Mouse (Mus musculus) ES-E14 (cell line): Measurements from ENCODE around the gene Slc35a3. TPM values are rescaled to one million over a fixed set of nuclear protein-coding genes. Genes with fewer than 3 reads are reported as not detected.
A peak's percentile ranks its signal among the peaks of the same experiment; 100 is the strongest.

ENCODE experiments used
- DNase-seq: peaks from one replicate; pipeline ENCODE4 v3.0.0-alpha.2; 2013; ENCODE audit warnings: low read depth, low spot score
- H3K27ac ChIP-seq: 2 replicates; pipeline ENCODE4 v1.5.1; 2012; ENCODE audit warnings: low read depth, mild to moderate bottlenecking, low read length, moderate library complexity, mixed read lengths; ENCODE audit not compliant: poor library complexity, insufficient read depth, severe bottlenecking
- H3K36me3 ChIP-seq: 2 replicates; pipeline ENCODE4 v1.6.1; 2012; ENCODE audit warnings: mild to moderate bottlenecking, low read length, moderate library complexity, mixed read lengths; ENCODE audit not compliant: control insufficient read depth, poor library complexity, insufficient read depth, severe bottlenecking
- H3K4me1 ChIP-seq, 2 experiments: fragments of 150-350 bp in 1 of 2; sonication (generic) in 1 of 2; 2 replicates each; pipeline ENCODE4 v1.6.1; 2012; ENCODE audit warnings: low read length in 2 of 2, mild to moderate bottlenecking in 1 of 2, mixed read lengths in 1 of 2; ENCODE audit not compliant: control insufficient read depth in 2 of 2, insufficient read depth in 2 of 2, poor library complexity in 1 of 2
- H3K4me3 ChIP-seq, 2 experiments: fragments of 150-350 bp in 1 of 2; sonication (generic) in 1 of 2; 2 replicates each; pipeline ENCODE4 v1.5.1; 2012; ENCODE audit warnings: low read length in 2 of 2, low read depth in 1 of 2, mild to moderate bottlenecking in 1 of 2, mixed read lengths in 1 of 2; ENCODE audit not compliant: insufficient read depth in 1 of 2, poor library complexity in 1 of 2, severe bottlenecking in 1 of 2
- H3K9ac ChIP-seq: 2 replicates; pipeline ENCODE4 v1.6.1; 2012; ENCODE audit warnings: low read depth, mild to moderate bottlenecking, low read length, mixed read lengths; ENCODE audit not compliant: poor library complexity, insufficient read depth, severe bottlenecking
- H3K9me3 ChIP-seq: fragments of 150-350 bp; sonication (generic); 2 replicates; pipeline ENCODE4 v1.6.1; 2012; ENCODE audit warnings: low read depth, mild to moderate bottlenecking, low read length; ENCODE audit not compliant: control insufficient read depth, insufficient read depth
- CHD2 ChIP-seq: IDR thresholded peaks from 2 replicates; pipeline ENCODE4 v1.6.1; 2014; ENCODE audit warnings: mild to moderate bottlenecking, low read depth, low read length, inconsistent platforms
- HCFC1 ChIP-seq: IDR thresholded peaks from 2 replicates; pipeline ENCODE4 v1.6.1; 2012; ENCODE audit warnings: low read length, inconsistent platforms, borderline replicate concordance; ENCODE audit not compliant: insufficient read depth
- MAFK ChIP-seq: IDR thresholded peaks from 2 replicates; pipeline ENCODE4 v1.6.1; 2014; ENCODE audit warnings: mild to moderate bottlenecking, low read depth, low read length, inconsistent platforms; ENCODE audit not compliant: insufficient read depth
- ZC3H11A ChIP-seq: IDR thresholded peaks from 2 replicates; pipeline ENCODE4 v1.6.1; 2012; ENCODE audit warnings: low read depth, mild to moderate bottlenecking, inconsistent platforms, low read length, borderline replicate concordance
- ZNF384 ChIP-seq: IDR thresholded peaks from 2 replicates; pipeline ENCODE4 v1.6.1; 2012; ENCODE audit warnings: low read depth, low read length, inconsistent platforms
- in situ Hi-C, 2 experiments: fragments of 600-800 bp; cut with MboI; formaldehyde crosslinking; loops; one replicate each; pipeline ENCODE4 v1.15.1; 2025; ENCODE audit warnings: low sequenced_read_pairs in 2 of 2, inconsistent platforms in 1 of 2; ENCODE audit not compliant: unreplicated experiment in 2 of 2
- total RNA-seq: library from RNA; depleted of rRNA; stranded (reverse); fragments of 300-350 nt; gene quantifications from 2 replicates; pipeline ENCODE4 v1.2.3, GENCODE M21; 2012; rRNA removed

The Slc35a3 gene
- total RNA-seq, 1 experiment = 20.1 TPM

GRCm38 (mm10) chr3:116632971-116633370, 79.7 kb downstream of the Slc35a3 start:
- no peak for DNase-seq
- Histone ChIP-seq H3K9ac (no peak overlapping the region), H3K9me3 (no peaks in the 10 kb centered on the region), H3K4me1 (peaks cover 1 to 3% of the 10 kb centered on the region in 2 experiments; a peak in 1 of 4 replicates), H3K36me3 (peaks cover 23% of the 10 kb centered on the region), H3K27ac (no peak overlapping the region), H3K4me3 (no peak overlapping the region)
- TF ChIP-seq HCFC1 (no peak), MAFK (no peak), ZNF384 (no peak), ZC3H11A (no peak), CHD2 (no peak)
- in situ Hi-C loops = no loop called here

GRCm38 (mm10) chr3:116631459-116631858, 81.2 kb downstream of the Slc35a3 start:
- no peak for DNase-seq
- Histone ChIP-seq H3K9ac (no peak overlapping the region), H3K4me1 (peaks cover 1 to 3% of the 10 kb centered on the region in 2 experiments; a peak in 1 of 4 replicates), H3K27ac (no peak overlapping the region), H3K4me3 (no peak overlapping the region), H3K36me3 (peaks cover 23% of the 10 kb centered on the region), H3K9me3 (no peaks in the 10 kb centered on the region)
- in situ Hi-C loops = no loop called here
- TF ChIP-seq MAFK (no peak), ZNF384 (no peak), CHD2 (no peak), ZC3H11A (no peak), HCFC1 (no peak)

- peaks cover 5% of the 10 kb centered on the region for H3K36me3 ChIP-seq
- DNase-seq = peak; percentile 83
- peak overlapping the region; percentile 49 to 58 for H3K4me3 ChIP-seq
- H3K9me3 ChIP-seq = no peaks in the 10 kb centered on the region; the same call in 1 of the 2 replicates
- H3K9ac ChIP-seq = peak overlapping the region; percentile 71
- TF ChIP-seq CHD2 (no peak), MAFK (no peak), HCFC1 (no peak), ZC3H11A (no peak), ZNF384 (no peak)
- peaks cover 0 to 12% of the 10 kb centered on the region in 2 experiments; a peak in 1 of 4 replicates for H3K4me1 ChIP-seq
- in situ Hi-C loops = no loop called here
- H3K27ac ChIP-seq = peak overlapping the region; percentile 80; the same call in 1 of the 2 replicates
Observed at GRCm38 (mm10) chr3:116622641-116623040, 90.0 kb downstream of the Slc35a3 start.

- in situ Hi-C loops = no loop called here
- DNase-seq = no peak
- H3K27ac ChIP-seq = no peak overlapping the region; the same call in 1 of the 2 replicates
- H3K4me3 ChIP-seq = no peak overlapping the region
- TF ChIP-seq ZC3H11A (no peak), MAFK (peak; percentile 59), ZNF384 (no peak), HCFC1 (no peak), CHD2 (no peak)
- no peaks in the 10 kb centered on the region; the same call in 1 of the 2 replicates for H3K9me3 ChIP-seq
- H3K36me3 ChIP-seq = peaks cover 7% of the 10 kb centered on the region
- peak overlapping the region; percentile 30; the same call in 1 of the 2 replicates for H3K9ac ChIP-seq
- H3K4me1 ChIP-seq = peaks cover 0 to 12% of the 10 kb centered on the region in 2 experiments; a peak in 1 of 4 replicates
Observed at GRCm38 (mm10) chr3:116620636-116621370, 91.8 kb downstream of the Slc35a3 start.

Other genes starting within 250 kb of the Slc35a3 start
- gene Rtca, start 204.6 kb downstream of the Slc35a3 start, total RNA-seq = 36.4 and 50.4 TPM in 2 replicates
- 18.7 and 25.8 TPM in 2 replicates for gene Dbt, start 199.8 kb downstream of the Slc35a3 start, total RNA-seq
- gene Lrrc39, start 149.9 kb downstream of the Slc35a3 start, total RNA-seq = 0.62 and 0.74 TPM in 2 replicates
- 10.4 and 11.6 TPM in 2 replicates for gene Sass6, start 117.8 kb downstream of the Slc35a3 start, total RNA-seq
- 22.8 and 23.3 TPM in 2 replicates for gene Trmt13, start 98.2 kb downstream of the Slc35a3 start, total RNA-seq
- gene Mfsd14a, start 50.2 kb downstream of the Slc35a3 start, total RNA-seq = 117 and 142 TPM in 2 replicates
- 0.48 and 0.94 TPM in 2 replicates for gene Gm43191, start 31.6 kb downstream of the Slc35a3 start, total RNA-seq
- 5.6 and 5.7 TPM in 2 replicates for gene Agl, start 95.3 kb upstream of the Slc35a3 start, total RNA-seq
- gene Frrs1, start 146.6 kb upstream of the Slc35a3 start, total RNA-seq = 69.3 and 108 TPM in 2 replicates